Mouse (Mus musculus) midbrain, embryonic 14.5 days (tissue): ENCODE measurements around the gene Prkar2b. TPM values are rescaled to one million over a fixed set of nuclear protein-coding genes. Genes with fewer than 3 reads are reported as not detected.

ENCODE experiments used
- ATAC-seq: fragments of 200-750 bp; cut with Nextera tagmentation; 2 replicates; pipeline ENCODE4 v1.8.0; 2017; ENCODE audit warnings: moderate number of reproducible peaks, moderate library complexity; ENCODE audit not compliant: low FRiP score, low TSS enrichment
- DNase-seq: peaks from one replicate; pipeline ENCODE4 v3.0.0-alpha.2; 2015
- H3K27ac ChIP-seq: fragments of 300-500 bp; sonication (generic); replicated peaks from 2 replicates; pipeline ENCODE4 v1.5.1; 2014; ENCODE audit warnings: mild to moderate bottlenecking, low read depth, low read length, moderate library complexity
- H3K27me3 ChIP-seq: fragments of 300-500 bp; sonication (generic); 2 replicates; pipeline ENCODE4 v1.6.1; 2014; ENCODE audit warnings: low read length, control low read depth, mixed read lengths; ENCODE audit not compliant: control insufficient read depth, insufficient read depth
- H3K36me3 ChIP-seq: fragments of 300-500 bp; sonication (generic); 2 replicates; pipeline ENCODE4 v1.6.1; 2014; ENCODE audit warnings: low read length, control low read depth; ENCODE audit not compliant: control insufficient read depth, insufficient read depth
- H3K4me1 ChIP-seq: fragments of 300-500 bp; sonication (generic); 2 replicates; pipeline ENCODE4 v1.6.1; 2014; ENCODE audit warnings: mild to moderate bottlenecking, antibody characterized with exemption, low read length, control low read depth; ENCODE audit not compliant: control insufficient read depth, insufficient read depth
- H3K4me2 ChIP-seq: fragments of 300-500 bp; sonication (generic); 2 replicates; pipeline ENCODE4 v1.6.1; 2014; ENCODE audit warnings: mild to moderate bottlenecking, low read length, moderate library complexity
- H3K4me3 ChIP-seq: fragments of 300-500 bp; sonication (generic); replicated peaks from 2 replicates; pipeline ENCODE4 v1.5.1; 2014; ENCODE audit warnings: low read depth, low read length
- H3K9ac ChIP-seq: fragments of 300-500 bp; sonication (generic); replicated peaks from 2 replicates; pipeline ENCODE4 v1.6.1; 2014; ENCODE audit warnings: mild to moderate bottlenecking, low read length, moderate library complexity
- H3K9me3 ChIP-seq: fragments of 300-500 bp; sonication (generic); 2 replicates; pipeline ENCODE4 v1.6.1; 2016; ENCODE audit warnings: low read length, control low read depth, mixed read lengths; ENCODE audit not compliant: control insufficient read depth
- WGBS: fragments of 180-500 bp; shearing (Covaris S2); extraction: QIAGEN DNeasy Blood & Tissue Kit; methylation state at CpG from one replicate; pipeline ENCODE4 v1.1.7; 2014; 5-methylcytosine and 5-hydroxymethylcytosine counted together
- polyA plus RNA-seq: library from polyadenylated mRNA; unstranded; fragments of >200 nt; fragmentation: Nextera tagmentation; extraction: Ambion mirVana; gene quantifications from 2 replicates; pipeline ENCODE4 v1.2.1, GENCODE M21; 2014

The Prkar2b gene
- polyA plus RNA-seq, 1 experiment from 2014 or later, result 188 TPM

DNA sequence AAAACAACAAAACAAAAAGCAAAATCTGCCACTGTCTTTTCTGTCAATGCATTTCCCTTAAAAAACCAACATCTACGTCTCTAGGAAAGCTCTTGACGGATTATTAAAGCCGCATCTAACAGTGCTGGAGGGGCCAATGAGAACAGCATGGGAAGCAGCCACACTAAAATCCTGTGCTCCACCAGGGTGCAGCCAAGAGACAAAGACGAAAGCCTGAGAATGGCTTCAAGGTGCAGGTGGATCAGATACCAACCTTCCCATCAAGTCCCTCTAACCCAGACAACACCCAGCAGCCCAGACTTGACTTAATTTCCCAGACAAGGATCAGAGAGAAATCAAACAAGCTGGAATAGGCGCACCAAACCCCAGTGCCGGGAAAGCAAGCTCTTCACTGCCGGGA, 84.6 kb downstream of the Prkar2b start:
- peaks cover 12% of the 10 kb centered on the region for H3K36me3 ChIP-seq
- peak overlapping the region; percentile 26; the same call in 1 of the 2 replicates for H3K27ac ChIP-seq
- no peak overlapping the region for H3K9ac ChIP-seq
- H3K4me3 ChIP-seq, result no peak overlapping the region
- 0 out of 2 replicates have a peak, but pooled peaks cover 5% of the 10 kb centered on the region for H3K4me1 ChIP-seq
- DNase-seq, result peak; percentile 69
- H3K27me3 ChIP-seq, result no peaks in the 10 kb centered on the region
- WGBS, result 52% methylated on average over 7 of the region's 7 CpGs
- no peaks in the 10 kb centered on the region for H3K9me3 ChIP-seq
- no peak overlapping the region for H3K4me2 ChIP-seq
- ATAC-seq, result no peak

DNA sequence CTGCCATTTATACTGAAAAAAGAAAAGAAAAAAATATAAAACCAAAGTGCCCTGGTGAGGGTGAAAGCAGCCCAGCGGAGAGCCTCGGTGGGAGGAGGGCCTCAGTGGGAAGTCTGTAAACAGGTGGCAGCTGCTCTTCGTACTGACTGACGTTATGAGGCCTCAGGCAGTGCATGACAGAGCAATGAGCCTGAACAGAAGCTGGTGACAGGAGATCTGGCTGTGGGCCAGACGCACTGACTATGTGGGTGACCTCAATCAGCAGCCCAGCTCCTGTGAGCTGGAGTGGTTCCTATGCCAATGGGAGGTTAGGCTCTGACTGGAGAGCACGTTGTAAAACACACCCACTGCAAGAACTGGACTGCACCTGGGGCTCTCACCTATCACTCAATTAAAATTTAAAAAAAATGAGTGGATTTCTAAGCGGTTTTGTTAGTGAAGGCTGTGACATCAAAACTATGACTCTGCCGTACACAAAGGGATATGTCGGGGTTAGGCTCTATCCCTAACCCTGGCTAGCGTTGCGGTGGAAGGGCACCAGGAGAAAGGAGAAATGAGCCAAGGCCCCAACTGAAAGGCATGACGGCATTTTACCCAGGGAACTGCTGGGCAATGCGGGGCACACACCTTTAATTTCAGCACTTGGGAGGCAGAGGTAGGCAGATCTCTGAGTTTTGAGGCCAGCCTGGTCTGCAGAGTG, 87.5 kb downstream of the Prkar2b start:
- no peaks in the 10 kb centered on the region for H3K27me3 ChIP-seq
- peak; percentile 77 for ATAC-seq
- peak; percentile 79 for DNase-seq
- H3K27ac ChIP-seq, result no peak overlapping the region
- no peak overlapping the region for H3K9ac ChIP-seq
- 62% methylated on average over 13 of the region's 13 CpGs for WGBS
- H3K4me1 ChIP-seq, result 0 out of 2 replicates have a peak, but pooled peaks cover 5% of the 10 kb centered on the region
- H3K36me3 ChIP-seq, result peaks cover 19% of the 10 kb centered on the region; the same call in 1 of the 2 replicates
- no peaks in the 10 kb centered on the region for H3K9me3 ChIP-seq
- no peak overlapping the region for H3K4me2 ChIP-seq
- H3K4me3 ChIP-seq, result no peak overlapping the region

DNA sequence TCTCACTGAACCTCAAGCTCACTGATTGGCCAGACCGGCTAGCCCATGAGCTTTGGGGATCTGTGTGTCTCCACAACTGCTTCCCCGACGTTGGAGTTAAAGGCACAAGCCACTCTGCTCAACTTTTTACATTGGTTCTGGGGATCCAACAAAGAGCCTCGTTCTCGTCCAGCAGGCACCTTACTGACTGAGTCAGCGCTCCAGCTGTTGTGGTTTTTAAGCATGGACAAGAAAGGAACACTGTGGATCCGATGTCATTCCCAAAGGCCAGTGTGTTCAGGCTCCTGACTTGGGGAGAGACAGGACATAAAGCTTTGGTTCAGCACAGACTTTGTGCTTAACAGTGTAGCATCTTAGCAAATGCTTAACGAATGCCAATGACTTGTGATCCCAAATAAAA, 89.5 kb downstream of the Prkar2b start:
- DNase-seq, result no peak
- no peak overlapping the region for H3K4me3 ChIP-seq
- 89% methylated on average over 8 of the region's 8 CpGs for WGBS
- no peaks in the 10 kb centered on the region for H3K4me1 ChIP-seq
- no peak overlapping the region for H3K4me2 ChIP-seq
- no peaks in the 10 kb centered on the region for H3K9me3 ChIP-seq
- peaks cover 19% of the 10 kb centered on the region; the same call in 1 of the 2 replicates for H3K36me3 ChIP-seq
- no peak overlapping the region for H3K9ac ChIP-seq
- no peak overlapping the region for H3K27ac ChIP-seq
- no peaks in the 10 kb centered on the region for H3K27me3 ChIP-seq
- ATAC-seq, result no peak

DNA sequence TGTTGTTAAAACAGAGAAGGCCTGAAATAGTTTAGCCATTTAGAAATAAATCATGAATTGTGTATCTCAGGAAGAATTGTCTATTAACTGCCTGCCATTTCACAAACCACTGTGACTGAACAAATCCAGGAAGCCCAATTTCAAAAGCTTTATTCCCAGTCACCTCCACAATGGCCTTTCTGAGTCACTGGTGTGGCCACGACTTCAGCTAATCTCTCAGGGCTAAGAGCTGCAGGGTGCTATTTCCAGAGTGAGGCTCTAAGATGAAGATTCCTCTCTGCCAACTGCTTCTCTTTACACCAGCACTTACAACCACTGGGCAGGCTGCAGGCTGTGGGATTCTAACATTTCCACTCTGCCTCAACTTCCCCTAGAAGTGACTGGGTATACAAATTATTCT, 92.0 kb downstream of the Prkar2b start:
- no peaks in the 10 kb centered on the region for H3K27me3 ChIP-seq
- 3% methylated on average over 1 of the region's 1 CpGs for WGBS
- no peak overlapping the region for H3K4me3 ChIP-seq
- no peak overlapping the region for H3K9ac ChIP-seq
- no peak for ATAC-seq
- no peak overlapping the region for H3K27ac ChIP-seq
- H3K9me3 ChIP-seq, result no peaks in the 10 kb centered on the region
- H3K4me1 ChIP-seq, result no peaks in the 10 kb centered on the region
- H3K36me3 ChIP-seq, result peaks cover 30% of the 10 kb centered on the region
- DNase-seq, result no peak
- no peak overlapping the region for H3K4me2 ChIP-seq

DNA sequence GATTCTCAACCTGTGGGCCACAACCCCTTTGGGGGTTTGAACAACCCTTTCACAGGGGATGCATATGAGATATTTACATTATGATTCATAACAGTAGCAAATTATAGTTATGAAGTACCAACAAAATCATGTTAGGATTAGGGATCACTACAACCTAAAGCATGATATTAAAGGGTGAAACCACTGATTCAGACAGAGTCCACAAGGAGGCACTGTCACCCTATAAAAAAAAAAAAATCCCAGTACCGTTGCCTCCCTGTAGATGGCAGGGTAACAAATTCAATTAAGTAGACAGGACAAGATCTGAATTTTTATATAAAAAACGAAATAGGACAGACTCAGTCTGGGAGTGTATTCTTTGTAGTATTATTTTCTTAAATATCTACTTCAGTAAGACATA, 93.6 kb downstream of the Prkar2b start:
- Histone ChIP-seq H3K9ac (no peak overlapping the region), H3K9me3 (no peaks in the 10 kb centered on the region), H3K36me3 (peaks cover 39% of the 10 kb centered on the region), H3K4me3 (no peak overlapping the region), H3K4me1 (no peaks in the 10 kb centered on the region), H3K27me3 (no peaks in the 10 kb centered on the region), H3K4me2 (no peak overlapping the region), H3K27ac (no peak overlapping the region)
- peak; percentile 85 for DNase-seq
- ATAC-seq, result peak; percentile 64; the same call in 1 of the 2 replicates
- WGBS, result 5% methylated on average over 2 of the region's 2 CpGs

DNA sequence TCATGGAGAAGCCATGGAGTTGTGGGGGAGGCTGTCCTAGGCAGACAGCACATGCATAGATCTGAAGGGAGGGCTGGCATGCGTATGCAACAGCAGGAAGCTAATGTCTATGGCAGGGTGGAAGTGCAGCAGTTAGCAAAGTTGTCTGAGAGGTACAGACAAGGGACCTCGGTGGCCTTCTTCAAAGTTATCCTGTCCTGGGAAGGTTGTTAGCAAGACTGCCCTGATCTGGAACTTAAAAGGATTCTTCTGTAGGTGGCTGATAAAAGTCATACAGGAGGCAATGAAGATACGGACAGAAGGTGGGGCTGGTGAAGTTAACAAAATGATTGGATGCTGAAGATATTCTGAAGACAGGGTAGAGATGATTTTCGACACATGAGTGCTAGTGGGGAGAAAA, 94.7 kb downstream of the Prkar2b start:
- H3K9ac ChIP-seq, result no peak overlapping the region
- no peak for ATAC-seq

DNA sequence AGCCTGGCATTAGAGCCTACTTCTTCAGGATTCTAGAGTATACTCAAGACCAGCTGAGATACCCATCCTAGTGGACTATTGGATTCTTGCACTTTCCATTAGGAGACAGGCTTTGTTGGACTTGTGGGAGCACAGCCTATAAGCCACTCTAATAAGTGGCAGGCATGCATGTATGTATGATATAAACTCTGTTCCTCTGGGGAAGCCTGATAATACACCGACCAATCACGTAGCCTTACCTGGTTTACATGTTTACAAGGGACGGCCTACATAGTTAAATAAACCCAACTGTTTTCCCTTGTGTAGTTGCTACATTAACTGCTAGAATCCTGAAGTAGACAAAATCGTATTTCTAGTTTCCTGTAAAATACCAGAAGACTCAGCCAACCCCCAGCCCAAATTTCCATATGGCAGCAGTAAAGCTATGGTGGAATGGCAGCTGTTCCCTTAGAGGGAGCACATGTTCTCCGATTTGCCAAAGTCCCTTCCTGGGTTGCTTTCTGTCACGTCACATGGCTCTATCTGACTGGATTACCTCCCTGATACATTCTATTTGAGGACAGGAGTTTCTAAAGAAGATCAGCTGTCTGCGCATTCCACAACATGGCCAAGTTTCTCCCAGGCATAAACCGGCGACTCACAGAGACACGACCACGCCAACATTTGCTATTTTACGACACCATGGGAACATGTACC, 95.4 kb downstream of the Prkar2b start:
- no peak for DNase-seq
- Histone ChIP-seq H3K27ac (no peak overlapping the region), H3K36me3 (peaks cover 31% of the 10 kb centered on the region), H3K4me3 (no peak overlapping the region), H3K27me3 (no peaks in the 10 kb centered on the region), H3K9me3 (no peaks in the 10 kb centered on the region), H3K9ac (no peak overlapping the region), H3K4me2 (no peak overlapping the region), H3K4me1 (no peaks in the 10 kb centered on the region)
- WGBS, result 92% methylated on average over 12 of the region's 12 CpGs
- ATAC-seq, result no peak

More for the DNA sequence above, 94.7 kb downstream of the Prkar2b start:
- peaks cover 37% of the 10 kb centered on the region for H3K36me3 ChIP-seq
- H3K4me3 ChIP-seq, result no peak overlapping the region
- no peaks in the 10 kb centered on the region for H3K27me3 ChIP-seq
- no peak for DNase-seq
- no peak overlapping the region for H3K27ac ChIP-seq
- H3K4me2 ChIP-seq, result no peak overlapping the region
- H3K4me1 ChIP-seq, result no peaks in the 10 kb centered on the region
- WGBS, result 86% methylated on average over 4 of the region's 4 CpGs
- H3K9me3 ChIP-seq, result no peaks in the 10 kb centered on the region

DNA sequence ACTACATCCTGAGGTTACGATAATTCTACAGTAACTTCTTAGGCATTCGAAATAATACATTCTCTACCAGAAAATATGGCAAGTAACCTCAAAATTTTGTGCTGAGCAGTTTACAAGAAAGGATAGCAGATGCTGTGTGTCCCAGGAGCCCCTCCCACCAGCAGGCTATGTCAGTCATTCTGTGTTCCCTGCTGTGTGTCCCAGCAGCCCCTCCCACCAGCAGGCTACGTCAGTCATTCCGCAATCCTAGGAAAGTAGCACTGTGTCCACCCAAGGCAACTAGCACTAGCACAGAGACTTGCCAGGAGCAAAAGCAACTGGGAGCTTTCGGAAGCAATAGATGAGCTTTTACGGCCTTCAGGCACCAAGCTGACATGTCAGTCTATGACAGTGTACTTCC, 97.0 kb downstream of the Prkar2b start:
- no peak overlapping the region for H3K4me2 ChIP-seq
- H3K36me3 ChIP-seq, result peaks cover 38% of the 10 kb centered on the region
- no peaks in the 10 kb centered on the region for H3K4me1 ChIP-seq
- no peak for ATAC-seq
- H3K27ac ChIP-seq, result peak overlapping the region; percentile 49; the same call in 1 of the 2 replicates
- WGBS, result 80% methylated on average over 6 of the region's 6 CpGs
- H3K27me3 ChIP-seq, result no peaks in the 10 kb centered on the region
- H3K9ac ChIP-seq, result no peak overlapping the region
- H3K9me3 ChIP-seq, result no peaks in the 10 kb centered on the region
- no peak overlapping the region for H3K4me3 ChIP-seq
- DNase-seq, result no peak

DNA sequence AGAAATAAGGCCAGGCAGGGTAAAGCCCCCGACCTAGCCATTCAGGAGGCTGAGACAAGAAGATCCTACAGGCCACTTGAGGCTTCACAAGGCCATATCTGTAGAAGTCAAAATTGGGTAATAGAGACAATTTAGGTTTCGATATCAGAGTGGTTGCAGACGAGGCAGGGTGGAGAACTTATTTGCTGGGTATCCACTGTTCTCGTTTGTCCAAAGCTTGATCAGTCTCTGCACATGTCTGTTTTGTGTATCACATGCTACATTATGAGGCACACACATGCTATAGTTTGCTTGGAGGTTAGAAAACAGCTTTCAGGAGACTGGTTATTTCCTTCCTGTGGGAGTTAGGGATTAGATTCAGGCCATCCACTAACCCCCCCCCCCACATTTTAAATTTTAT, 105.3 kb downstream of the Prkar2b start:
- no peak overlapping the region for H3K4me2 ChIP-seq
- H3K27me3 ChIP-seq, result no peaks in the 10 kb centered on the region
- H3K4me3 ChIP-seq, result no peak overlapping the region
- H3K9me3 ChIP-seq, result no peaks in the 10 kb centered on the region
- WGBS, result 88% methylated on average over 4 of the region's 4 CpGs
- no peak overlapping the region for H3K9ac ChIP-seq
- H3K4me1 ChIP-seq, result no peaks in the 10 kb centered on the region; the same call in 1 of the 2 replicates
- ATAC-seq, result no peak
- no peak for DNase-seq
- H3K36me3 ChIP-seq, result peaks cover 9% of the 10 kb centered on the region
- H3K27ac ChIP-seq, result no peak overlapping the region
